Mouse (Mus musculus): ENCODE results near the gene Nars2.

Gene Nars2

GRCm38 (mm10) chr7:97074974-97075373 is 123.7 kb downstream of the Nars2 start:
- no peak for DNase-seq (ENCODE audit: low spot score)

DNA sequence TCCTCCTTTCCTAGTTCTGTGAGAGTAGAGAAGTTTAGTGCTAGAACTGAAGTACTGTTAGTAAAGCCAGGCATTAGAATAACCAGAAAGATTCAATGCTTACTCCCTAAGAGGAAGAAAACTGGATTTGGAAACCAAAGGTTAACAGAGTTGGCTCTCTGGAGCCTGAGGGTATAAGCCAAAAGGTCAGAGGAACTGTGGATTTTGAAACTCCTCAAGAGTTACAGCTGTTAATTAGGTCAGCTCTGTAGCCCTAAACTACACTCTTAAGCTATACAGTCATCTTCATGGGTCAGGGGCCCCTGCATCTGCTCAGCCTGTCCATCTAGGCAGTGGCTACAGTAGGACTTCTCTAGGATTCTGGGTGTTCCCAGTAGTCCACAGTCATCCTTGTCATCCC is 125.7 kb downstream of the Nars2 start:
- DNase-seq (ENCODE audit: low spot score) = no peak

- DNase-seq (ENCODE audit: low spot score) = no peak
Measured at GRCm38 (mm10) chr7:97078685-97079084, 127.4 kb downstream of the Nars2 start.

DNA sequence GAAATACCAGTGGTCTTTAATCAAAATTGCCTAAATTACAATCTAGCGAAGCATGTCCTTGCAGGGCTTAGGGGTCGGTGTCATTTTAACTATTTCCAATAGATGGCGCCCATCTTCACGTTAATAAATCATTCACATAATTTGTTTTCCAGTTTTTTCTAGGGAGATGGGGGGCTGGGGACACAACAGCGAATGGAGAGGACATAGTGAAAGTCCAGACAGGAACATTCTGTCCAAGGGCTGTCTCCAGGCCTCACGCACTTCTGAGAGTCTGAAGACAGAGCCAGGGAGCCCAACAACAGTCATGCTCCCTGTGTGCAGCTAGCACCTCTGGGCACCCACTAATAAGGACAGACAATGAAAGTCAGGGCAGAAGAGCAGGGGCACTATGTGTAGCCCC is 127.8 kb downstream of the Nars2 start:
- DNase-seq (ENCODE audit: low spot score) = no peak

DNA sequence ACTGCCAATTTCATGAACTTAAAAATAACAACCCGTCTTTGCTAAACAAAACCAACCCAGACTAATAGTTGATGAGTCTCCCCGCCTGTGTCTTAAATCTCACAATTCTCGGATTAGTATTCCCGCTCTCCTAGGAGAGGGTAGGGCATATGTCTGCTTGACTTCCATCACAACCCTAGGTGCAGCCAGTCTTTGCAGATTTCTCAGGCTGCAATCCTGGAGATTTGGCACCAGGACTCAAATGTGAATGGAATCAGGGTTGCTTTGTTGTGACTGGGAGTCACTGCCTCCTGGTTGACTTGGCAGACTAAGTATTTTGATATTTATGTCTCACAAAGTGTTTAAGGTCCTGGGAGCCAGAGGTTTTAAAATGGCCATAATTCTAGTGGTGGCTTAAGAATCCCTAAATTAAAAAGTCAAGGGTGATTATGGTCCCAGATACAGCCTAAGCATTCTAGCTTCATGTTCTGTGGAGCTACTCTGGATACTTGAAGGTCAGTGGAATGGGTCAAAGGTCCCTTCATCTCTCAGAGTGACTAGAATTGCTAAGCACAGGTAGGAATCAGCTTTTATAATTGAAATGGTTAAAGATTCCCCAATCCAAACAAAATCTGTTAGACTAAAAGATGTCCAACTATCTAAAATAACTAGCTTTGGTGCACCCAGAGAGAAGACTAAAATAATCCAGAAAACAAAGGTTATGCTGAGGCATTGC is 128.5 kb downstream of the Nars2 start:
- DNase-seq (ENCODE audit: low spot score) = no peak

GRCm38 (mm10) chr7:97080621-97081241 is 129.4 kb downstream of the Nars2 start:
- DNase-seq (ENCODE audit: low spot score) = no peak

DNA sequence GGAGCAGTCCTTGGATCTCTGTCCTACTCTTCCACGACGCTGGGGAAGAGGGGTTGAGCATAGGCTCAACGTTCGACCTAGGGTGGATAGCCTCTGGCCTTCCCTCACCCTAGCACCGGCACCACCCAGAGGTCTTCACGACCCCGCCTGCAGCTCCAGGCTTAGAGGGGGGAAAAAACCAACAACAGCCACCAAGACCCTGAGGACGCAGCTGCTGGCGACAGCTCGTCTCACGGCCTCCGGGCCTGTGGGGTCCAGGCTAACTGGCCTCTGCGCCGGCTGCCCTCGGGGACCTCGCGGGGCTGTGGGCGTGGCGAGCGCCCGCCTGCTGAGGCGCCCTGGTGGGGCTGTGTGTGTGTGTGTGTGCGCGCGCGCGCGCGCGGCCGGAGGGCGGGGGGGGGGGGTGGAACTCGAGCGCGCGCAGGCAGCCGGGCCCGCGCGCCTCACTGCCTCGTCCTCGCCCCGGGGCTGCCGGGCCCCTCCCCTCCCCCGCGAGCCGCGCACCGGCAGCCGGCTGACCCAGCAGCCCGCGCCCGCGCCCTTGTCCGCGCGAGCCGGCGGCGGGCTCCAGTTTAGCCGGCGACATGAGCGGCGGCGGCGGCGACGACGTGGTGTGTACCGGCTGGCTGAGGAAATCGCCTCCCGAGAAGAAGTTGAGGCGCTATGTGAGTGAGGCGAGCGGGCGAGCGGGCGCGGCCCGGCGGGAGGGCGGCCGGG is 130.1 kb downstream of the Nars2 start, which contains the start of gene Gab2:
Gab2 (plus strand) TSS at position 345 of the 717 bp plus-strand sequence.
- DNase-seq (ENCODE audit: low spot score) = peak; percentile 68

- no peak for DNase-seq (ENCODE audit: low spot score)
Measured at GRCm38 (mm10) chr7:97081959-97082218, 130.6 kb downstream of the Nars2 start.

GRCm38 (mm10) chr7:97082219-97083101 is 131.2 kb downstream of the Nars2 start:
- peak; percentile 71 for DNase-seq (ENCODE audit: low spot score)

DNA sequence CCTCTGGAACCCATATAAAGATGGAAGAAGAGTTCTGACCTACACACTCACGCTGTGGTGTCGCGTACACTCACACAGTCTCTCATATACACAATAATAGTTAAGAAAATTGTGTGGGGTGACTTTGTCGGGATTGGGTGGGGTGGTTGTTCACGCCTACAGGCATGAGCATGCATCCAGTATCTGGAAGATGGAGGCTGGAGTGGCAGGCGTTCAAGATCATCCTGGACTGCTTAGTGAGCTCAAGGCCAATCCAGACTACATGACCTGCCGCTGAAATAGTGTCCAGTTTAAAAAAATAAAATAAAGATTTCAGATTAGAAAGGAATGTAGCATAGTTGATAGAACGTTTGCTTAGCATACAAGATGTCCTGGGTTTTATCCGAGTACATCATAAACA is 132.3 kb downstream of the Nars2 start:
- peak; percentile 37 for DNase-seq (ENCODE audit: low spot score)

DNA sequence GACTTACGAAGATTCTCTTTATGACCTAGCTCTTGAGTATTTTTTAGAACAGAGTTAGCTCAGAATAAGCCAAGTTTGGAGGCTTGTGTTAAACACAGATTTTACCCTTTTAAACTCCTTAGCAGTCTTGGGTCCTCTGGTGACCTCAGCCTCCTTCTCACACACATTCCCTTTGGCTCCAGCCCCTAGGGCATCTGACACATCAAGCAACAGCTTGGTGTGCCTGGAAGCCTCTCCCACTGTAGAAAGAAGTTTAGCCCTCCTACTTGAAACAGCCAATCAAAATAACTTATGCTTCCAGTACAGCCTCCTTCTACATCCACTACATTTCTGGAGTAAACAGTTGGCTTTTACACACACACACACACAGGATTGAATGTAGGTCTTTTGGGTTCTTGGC is 132.9 kb downstream of the Nars2 start:
- DNase-seq (ENCODE audit: low spot score) = no peak

- DNase-seq (ENCODE audit: low spot score) = no peak
Measured at GRCm38 (mm10) chr7:97085291-97085690, 134.0 kb downstream of the Nars2 start.

GRCm38 (mm10) chr7:97094241-97094640 is 142.9 kb downstream of the Nars2 start:
- DNase-seq (ENCODE audit: low spot score) = no peak

DNA sequence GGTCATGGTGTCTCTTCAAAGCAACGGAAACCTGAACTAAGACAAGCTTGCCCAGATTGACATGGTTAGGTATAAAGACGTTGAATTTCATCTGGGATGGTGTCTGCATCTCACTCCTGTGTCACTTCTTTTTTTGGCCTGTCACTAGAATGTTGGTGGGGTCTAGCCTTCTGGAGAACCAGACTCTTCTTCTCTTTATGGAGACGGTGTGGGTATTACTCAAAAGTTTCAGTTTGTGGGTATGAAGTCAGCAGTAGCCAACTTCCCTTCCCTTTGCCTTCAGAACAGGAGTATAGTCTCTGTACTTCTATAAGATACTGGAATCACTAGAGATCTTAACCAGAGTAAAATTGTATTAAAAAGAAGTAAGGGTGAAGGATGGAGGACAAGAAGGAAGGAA is 156.8 kb downstream of the Nars2 start:
- DNase-seq (ENCODE audit: low spot score) = no peak

Measured in urinary bladder, postnatal 14 days (tissue).